Mouse (Mus musculus) thymus, postnatal 14 days (tissue): ENCODE measurements around the gene Unk.
"Not testable (repeated sequence)": the region's sequence is repeated elsewhere in the genome, so short reads cannot be mapped to it uniquely, and the experiment has no call there.

Experiments
- DNase-seq: peaks from one replicate; pipeline ENCODE4 v3.0.0; 2021

Gene Unk

DNA sequence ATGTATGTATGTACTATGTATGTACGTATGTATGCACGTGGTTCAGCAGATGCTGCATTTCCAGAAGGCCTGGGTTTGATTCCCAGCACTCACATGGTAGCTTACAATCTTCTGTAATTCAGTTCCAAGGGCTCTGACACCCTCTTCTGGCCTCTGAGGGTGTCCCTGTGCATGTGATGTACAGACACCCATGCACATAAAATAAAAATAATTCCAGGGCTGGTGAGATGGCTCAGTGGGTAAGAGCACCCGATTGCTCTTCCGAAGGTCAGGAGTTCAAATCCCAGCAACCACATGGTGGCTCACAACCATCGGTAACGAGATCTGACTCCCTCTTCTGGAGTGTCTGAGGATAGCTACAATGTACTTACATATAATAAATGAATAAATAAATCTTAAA lies 62.8 kb downstream of the Unk start:
- not testable (repeated sequence) for DNase-seq

DNA sequence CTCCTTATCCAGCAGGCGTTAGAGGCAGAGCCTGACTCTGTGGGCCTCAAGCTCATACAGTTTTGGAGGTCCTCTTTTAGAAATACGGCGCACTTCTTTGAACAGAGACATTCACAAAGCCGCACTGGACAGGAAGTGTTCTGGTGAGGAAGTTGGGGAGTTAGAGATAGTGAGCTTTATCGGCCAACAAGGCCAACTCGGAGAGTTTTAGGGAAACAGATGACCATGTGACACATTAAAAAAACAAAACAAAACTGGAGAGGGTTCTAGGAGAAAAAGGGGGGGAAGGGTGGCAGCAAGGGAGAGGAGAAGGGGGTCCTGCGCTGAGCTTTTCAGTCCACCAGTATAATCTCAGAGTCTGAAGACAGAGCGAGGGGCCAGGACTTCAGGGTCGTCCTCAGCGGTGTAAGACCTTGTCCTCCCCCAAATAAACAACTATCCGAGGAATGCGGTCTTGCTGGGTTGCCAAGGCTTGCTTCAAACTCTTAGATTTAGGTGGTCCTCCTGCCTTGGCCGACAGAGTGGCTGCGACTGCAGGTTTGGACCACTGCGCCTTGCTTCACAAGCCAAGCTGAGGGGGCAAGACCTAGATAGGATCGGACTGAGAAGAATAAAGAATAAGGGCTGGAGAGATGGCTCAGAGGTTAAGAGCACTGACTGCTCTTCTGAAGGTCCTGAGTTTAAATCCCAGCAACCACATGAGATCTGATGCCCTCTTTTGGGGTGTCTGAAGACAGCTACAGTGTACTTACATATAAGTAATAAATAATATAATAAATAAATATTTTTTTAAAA lies 63.8 kb downstream of the Unk start:
- no peak for DNase-seq

DNA sequence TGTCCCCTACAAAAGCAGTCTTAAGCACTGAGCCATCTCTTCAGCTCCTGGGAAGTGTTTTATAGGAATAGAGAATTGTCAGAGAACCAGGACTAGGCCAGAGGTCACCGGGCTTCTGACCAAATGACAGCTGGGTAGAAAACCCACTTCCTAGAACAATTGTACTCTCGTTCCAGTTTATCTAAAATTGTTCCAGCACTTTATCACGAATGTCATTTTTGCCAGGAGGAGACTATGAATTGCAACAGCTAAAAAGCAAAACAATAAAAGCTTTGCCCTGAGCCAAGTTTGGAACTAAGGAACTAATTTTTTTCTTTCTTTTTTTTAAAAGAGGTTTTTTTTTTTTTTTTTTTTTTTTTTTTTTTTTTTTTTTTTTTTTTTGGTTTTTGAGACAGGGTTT lies 65.5 kb downstream of the Unk start:
- DNase-seq, result no peak

DNA sequence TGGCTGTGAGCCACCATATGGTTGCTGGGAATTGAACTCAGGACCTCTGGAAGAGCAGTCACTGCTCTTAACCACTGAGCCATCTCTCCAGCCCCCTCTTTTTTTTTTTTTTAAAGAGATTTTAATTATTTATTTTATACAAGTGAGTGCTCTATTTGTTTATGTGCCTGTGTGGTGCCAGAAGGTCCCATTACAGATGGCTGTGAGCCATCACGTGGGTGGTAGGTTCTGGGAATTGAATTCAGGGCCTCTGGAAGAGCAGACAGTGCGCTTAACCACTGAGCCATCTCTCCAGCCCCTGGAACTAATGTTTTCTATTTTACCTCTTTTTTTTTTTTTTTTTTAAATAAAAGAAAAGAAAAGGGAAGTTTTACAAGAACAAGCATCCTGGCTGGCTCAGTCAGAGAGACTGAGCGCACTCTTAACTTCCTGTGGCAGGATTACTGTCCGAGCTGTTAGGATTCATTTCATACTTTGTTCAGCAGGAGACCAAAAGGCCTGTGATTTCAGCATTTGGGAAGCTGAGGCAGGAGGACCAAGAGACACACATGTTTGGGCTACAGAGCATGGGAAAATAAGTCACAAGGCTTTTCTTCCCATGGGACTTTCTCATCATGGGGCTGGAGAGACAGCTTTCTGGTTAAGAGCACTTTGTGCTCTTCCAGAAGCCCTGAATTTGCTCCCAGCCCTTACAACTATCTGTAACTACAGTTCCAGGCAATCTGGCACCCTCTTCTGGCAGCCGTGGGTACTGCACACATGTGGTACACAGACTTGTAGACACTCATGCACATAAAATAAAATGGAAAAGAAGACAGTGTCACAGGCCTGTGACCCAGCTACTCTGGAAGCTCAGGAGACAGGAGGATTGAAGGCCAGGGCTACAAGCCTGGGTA lies 66.3 kb downstream of the Unk start:
- DNase-seq, result peak; percentile 45

DNA sequence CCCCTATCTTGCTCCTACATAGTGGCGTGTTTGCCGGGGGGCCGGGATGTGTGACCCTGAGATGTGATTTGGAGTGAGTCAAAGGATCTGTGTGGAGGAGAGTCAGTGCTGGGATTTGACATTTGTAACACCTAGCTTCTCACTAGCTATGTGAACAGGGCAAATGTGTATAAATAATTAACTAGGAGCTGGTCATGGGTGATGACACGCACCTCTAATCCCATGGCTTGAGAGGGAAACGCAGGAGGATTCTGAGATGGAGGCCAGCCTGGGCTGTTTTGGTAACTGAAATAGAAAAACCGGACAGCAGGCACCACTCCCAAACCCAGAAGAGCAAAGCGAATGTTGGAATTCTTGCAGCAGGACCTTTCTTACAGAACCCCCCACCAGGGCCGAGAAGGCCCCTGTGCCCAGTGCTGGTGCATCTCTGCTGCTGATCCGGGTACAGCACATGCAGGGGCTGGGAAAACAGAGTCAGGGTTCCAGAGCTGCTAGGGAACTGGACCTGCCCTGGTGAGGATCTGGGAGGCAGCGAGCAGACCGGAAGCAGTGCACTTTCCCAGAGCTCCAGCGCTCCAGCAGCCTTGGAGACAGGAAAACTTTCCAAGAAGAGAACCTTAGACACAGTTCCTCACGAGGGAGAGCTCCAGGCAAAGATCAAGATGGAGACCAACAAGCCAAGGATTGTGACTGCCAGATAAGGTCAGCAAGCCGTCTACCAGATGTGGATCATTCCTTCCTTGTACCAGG lies 68.8 kb downstream of the Unk start:
- DNase-seq, result no peak

DNA sequence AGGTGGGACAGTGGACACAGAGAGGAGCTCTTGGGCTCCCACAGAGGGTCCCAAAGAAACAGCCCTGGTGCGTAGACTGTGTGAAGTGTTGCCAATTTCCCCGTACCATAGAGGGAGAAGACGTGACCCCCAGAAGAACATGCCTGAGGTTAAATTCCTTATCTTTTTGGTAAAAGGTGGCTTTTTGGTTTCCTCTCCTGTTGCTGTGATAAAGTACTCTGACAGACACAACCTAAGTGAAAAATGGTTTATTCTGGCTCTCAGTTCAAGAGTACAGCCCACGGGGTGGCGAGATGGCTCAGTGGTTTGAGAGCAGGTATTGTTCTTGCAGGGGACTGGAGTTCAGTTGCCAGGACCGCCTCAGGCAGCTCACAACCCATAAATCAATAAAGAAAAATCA lies 69.3 kb downstream of the Unk start:
- no peak for DNase-seq

DNA sequence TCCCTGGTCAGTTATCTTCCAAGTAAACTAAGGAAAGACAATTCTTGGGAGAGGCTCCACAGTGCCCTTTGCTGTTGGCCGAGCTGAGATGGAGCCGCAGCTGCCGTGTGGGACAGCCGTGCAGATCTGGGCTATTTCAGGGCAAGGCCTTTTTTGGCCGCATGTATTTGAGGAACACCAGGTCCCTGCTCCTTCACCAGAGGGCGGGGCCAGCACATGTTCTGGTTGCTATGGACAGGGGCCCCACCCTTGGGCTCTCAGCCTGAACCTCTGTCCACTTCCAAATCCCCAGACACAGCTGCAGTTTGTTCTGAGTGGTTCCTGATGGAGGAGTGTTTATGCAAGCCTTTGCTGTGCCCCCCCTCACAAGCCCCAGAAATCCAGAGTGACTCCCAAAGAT lies 70.3 kb downstream of the Unk start:
- DNase-seq, result no peak

DNA sequence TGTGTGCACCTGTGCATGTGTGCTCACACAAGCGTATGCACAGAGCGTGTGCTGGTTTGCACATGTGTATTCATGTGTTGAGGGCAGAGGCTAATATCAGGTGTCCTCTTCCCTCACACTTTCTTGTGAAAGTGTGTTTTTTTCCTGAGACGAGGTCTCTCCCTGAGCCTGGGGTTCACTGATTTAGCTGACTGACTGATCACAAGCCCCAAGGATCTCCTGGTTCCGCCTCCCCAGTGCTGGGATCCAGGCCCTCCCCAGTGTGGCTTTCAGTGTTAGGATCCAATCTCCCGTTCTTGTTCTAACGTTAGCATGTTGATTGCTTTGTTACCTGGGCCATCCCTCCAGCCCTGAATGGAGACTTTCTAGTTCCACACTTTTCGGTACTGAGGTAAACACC lies 70.7 kb downstream of the Unk start:
- no peak for DNase-seq

DNA sequence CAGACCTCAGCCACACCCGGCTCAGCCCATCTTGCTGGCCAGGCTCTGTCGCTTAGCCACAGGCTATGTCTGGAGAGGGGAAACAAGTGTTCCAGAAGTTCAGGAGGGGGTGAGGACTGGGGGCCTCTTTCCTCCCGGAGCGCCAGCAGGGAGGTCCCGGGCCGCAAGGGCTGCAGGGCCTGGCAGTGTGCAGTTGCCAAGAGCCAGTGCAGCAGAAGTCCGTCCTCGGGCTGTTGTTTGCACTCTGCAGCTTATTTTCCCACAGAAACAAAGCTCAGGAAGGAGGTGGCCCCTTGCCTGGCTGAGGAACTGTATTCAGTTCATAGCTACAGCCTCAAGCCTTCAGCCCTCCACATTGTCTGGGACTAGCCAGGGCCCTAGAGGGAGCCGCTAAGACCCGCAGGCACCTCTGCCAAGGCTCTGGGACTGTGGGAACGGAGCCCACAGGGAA lies 71.8 kb downstream of the Unk start:
- DNase-seq, result no peak

DNA sequence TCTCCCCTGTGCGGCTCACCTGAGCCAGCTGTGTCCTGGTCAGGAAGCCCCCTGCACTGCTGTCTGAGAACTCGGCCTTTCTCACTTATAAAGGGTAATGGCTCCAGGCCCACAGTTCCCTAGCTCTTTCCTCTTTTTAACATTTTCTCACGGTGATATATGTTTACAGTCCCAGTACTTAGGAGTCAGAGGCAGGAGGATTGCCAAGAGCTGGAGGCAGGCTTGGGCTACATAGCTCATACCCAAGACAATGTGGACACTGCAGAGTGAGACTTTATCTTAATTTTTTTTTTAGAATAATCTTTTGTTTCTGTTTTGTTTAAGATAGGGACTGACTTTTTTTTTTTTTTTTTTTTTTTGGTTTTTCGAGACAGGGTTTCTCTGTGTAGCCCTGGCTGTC lies 72.3 kb downstream of the Unk start:
- DNase-seq, result no peak

DNA sequence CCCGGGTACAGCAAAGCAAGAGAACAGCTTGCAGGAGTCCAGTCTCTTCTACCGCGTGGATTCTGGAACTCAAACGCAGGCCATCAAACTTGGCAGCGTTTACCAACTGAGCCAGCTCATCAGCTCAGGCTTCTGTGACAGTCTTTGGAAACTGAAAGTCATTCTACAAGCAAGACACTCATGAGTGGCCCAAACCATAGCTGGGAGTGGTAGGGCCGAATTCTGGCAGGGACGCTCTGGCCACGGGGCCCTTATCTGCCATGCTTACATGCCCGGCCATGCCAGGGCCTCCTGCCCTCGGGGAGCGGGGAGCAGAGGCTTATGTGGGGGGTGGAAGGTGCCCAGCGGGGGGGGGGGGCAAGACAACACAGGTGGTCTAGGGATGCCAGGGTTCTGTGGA lies 73.5 kb downstream of the Unk start:
- DNase-seq, result no peak

DNA sequence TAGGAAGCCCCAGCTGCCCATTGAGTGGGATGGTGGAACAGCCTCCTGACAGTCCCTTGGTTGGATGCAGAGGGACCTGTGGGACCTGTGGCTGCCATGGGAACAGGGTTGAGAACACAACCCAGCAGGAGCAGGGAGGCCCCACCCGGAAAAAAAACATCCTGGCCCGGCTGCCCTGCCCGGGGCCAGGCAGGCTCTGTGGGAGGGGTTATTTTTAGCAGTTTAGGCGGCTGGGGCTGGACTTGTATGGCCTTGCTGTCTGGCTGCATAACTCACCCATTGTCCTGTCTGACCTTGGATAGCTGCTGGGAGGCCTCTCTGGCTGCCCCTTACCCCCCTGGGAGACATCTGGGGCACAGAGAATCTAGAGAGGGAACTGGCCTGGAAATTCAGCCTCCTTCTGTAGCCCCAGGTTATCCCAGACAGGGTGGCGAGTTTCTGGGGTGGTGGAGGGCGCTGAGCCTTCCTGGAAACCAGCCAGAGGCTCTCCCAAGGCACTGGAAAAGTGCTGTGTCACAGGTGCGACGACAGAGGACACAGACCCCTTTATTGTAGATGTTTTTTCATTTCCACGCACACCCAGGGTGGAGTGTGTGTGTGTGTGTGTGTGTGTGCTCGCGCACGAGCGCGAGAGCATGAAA lies 74.0 kb downstream of the Unk start:
- DNase-seq, result no peak

DNA sequence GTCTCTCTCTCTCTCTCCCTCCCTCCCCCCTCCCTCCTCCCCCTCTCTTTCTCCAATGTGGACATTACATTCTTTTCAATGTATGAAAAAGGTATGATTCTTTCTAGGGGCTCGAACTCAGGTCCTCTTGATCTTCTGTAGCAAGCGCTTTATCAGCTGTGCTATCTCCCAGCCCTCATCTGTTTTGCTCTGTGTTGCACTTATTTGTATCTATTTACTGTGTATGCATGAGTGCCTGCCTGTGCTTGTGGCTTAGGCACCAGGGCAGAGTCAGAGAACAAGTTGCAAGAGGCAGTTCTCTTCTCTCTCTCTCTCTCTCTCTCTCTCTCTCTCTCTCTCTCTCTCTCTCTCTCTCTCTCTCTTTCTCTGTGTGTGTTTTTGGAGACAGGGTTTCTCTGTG lies 74.9 kb downstream of the Unk start:
- no peak for DNase-seq

DNA sequence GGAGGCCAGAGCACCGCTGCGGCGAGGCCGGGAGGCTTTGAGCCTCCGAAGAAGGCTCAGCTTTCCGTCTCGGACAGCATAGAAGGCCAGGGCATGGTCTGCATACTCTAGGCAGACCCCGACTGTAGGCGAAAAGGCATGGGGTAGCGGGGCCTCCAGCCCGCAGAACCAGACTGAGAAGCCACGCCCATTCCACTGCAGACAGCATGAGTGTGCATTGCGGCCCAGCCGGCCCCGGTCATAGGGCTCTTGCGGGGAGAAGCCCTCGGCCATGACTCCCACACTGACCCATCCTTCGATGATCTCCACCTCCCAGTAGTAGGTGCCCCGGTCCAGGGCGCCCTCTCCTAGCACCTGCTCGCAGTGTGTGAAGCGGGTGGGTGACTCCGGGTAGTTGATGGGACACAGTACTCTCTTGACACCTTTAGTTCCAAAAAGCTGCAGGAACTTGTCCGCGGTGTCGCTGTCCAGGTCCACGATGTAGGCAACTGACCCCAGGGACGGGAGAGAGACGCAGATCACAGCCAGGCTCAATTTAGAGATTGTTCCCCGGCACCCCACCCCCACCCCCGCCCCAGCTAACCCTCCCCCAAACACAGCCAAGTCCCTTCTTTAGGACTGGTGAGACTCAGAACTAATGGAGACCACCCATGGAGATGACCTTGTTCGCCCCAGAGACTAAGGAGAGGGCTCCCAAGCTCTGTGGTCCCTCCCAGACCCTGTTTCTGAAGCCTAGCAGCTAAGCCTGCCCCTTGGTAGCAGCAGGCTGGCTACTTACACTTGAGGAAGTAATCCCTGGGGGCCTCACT lies 76.2 kb downstream of the Unk start:
- no peak for DNase-seq

DNA sequence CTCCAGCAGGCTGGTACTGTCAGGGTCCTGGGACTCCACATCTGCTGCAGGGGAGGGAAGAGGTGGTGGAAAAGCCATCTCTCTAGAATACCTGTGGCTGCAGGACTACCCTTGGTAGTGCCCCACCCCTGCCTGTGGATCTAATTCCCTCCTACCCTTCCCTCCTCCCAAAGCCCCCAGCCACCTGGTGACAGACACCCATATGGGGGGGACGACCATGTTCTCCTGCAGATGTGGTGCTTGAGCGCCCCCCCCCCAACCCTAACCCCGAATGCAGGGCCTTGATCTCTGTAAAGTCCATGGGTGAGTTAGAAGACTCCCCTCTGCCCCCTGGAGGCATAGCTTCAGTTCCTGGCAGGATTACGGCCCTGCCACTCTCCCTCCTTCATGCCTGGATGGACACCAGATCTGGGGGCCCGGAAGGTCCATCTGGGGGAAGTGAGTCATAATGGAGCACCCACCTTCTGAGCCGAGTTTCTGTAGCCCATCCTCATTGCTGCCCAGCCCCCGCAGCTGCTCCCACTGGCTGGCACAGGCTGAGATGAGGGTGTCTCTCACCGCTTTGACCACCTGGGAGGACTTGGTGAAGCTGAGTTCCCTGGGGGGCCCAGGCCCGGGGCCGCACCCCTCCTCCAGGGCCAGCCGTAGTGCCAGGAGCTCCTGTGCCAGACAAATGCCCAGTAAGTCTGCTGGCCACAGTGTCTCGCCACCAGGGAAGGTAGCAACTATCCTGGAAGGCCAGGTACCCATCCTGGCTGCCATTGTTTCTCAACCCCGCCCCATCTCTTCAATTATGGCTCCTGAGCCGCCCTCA lies 77.0 kb downstream of the Unk start:
- DNase-seq, result no peak

DNA sequence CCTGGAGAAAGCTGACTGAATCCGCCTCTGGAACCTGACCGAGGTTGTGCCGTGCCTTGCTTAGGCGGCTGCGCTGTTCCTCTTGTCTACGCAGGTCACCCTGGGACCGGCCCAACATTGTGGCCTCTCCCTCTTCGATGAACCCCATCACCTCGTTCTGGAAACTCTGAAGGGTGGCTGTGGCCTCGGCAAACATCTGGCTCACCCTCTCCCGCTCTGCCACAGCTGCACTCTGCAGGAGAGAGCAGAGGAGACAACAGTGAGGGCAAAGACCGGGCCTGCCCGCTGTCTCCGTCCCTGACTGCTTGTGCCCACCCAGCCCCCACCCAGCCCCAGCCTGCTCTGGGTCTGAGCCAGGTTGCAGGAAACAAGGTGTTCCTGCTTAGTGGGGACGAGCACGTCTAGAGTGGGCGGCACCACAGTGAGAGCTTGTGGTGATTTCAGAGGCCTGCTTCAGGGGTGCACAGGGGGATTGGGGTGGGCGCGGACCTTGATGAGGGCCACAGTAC lies 77.7 kb downstream of the Unk start:
- DNase-seq, result no peak

DNA sequence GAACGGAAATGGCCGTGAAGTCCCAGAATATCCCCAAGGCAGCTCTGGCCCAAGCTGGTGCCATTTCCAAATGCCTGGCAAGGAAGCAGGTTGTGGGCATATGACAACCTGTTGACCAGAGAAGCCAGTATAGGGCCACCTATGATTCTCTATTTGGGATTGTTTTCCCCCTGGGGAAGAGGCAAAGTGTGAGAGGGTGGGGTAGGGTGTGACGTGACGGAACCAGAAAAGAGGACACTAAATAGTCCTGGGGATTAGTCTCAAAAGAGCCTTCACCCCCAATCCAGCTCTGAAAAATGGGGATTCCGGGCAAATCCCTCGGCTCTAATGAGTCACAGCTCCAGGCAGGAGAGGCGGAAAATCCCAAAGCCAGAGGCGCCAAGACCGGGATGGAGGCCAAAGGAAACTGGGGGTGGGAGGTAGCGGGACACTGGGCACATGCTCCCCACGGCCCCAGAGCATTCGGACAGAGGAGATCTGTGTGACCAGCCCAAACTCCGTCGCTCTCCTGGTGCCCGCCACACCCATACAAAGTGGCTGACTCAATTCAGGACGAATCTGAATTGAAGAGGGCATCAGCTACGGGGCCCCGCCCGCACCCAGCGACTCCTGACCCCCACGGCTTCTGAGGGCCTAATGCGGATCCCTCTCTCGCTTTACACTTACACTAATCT lies 78.5 kb downstream of the Unk start:
- DNase-seq, result no peak

DNA sequence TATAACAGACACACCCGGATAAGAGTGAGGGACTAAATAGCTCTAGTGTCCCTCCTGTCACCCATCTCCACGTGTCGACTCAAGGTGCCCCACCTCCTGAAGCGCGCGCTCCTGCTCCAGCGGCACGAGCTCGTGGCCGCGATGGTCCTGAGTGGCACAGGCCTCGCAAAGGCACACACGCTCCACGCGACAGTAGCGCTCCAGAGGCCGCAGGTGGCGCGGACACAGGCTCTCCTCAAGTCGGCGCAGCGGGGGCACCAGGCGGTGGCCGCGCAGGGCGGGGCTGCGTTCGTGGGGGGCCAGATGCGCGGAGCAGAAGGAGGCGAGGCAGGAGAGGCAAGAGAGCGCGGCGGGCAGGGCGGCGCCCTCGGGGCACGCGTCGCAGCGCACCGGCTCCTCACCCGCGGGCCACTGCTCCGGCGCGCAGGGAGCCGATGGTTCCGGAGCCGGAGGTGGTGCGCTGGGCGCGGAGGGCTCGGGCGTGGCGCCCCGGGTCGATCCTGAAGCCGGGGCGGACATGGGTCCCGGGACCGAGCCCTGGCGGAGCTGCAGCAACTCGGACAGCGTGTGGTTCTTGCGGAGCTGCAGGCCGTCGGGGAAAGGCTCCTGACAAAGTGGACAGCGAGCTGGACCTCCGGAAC lies 79.4 kb downstream of the Unk start:
- no peak for DNase-seq

DNA sequence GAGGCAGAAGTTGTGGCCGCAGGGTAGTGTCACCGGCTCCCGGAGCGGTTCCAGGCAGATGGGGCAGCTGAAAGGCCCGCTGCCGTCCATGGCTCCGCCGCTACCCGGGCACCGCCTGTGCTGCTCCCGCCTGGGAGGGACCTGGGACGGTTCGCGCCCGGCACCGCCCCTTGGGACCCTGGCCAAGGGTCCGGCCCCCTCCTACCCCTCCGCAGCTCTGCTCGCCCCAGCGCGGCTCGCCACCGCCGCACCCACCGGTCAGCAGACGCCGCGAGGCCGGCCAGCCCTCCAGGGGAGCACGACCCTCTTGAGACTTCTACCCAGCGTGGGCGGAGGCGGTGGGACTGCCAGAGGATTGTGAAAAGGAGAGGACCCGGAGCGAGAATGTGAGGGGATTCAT lies 80.0 kb downstream of the Unk start:
- no peak for DNase-seq

DNA sequence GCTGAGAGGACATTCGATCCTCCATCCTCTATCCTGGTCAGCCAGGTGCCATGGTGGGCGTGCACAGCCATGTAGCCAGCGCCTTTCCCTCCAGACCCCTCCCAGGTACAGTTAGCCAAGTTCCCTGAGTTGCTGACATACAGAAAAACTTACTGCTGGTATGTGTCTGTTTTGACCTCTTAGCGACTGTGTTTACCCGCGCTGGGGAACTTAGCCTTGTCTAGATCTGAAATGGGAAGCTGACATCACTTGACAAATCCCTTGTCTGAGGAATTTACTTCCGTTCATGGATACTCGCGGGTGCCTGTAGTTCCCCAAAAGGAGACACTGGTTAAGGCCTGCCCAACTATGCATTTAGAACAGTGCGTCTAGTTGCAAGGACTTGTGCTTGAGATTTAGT lies 80.4 kb downstream of the Unk start:
- DNase-seq, result no peak
